Mouse (Mus musculus) limb, embryonic 12.5 days (tissue): ENCODE results near the gene Elf5. TPM values are rescaled to one million over a fixed set of nuclear protein-coding genes. Genes with fewer than 3 reads are reported as not detected.
A peak's percentile ranks its signal among the peaks of the same experiment; 100 is the strongest.

ENCODE experiments used
- ATAC-seq: fragments of 200-750 bp; cut with Nextera tagmentation; 2 replicates; pipeline ENCODE4 v1.8.0; 2017; ENCODE audit warnings: low read depth, moderate TSS enrichment; ENCODE audit not compliant: insufficient number of reproducible peaks, insufficient read depth, low FRiP score, low TSS enrichment
- H3K27ac ChIP-seq: fragments of 300-500 bp; sonication (generic); 2 replicates; pipeline ENCODE4 v1.5.1; 2016; ENCODE audit warnings: mild to moderate bottlenecking, moderate library complexity
- H3K27me3 ChIP-seq: fragments of 300-500 bp; sonication (generic); 2 replicates; pipeline ENCODE4 v1.6.1; 2016; ENCODE audit warnings: mild to moderate bottlenecking, moderate library complexity
- H3K36me3 ChIP-seq: fragments of 300-500 bp; sonication (generic); 2 replicates; pipeline ENCODE4 v1.6.1; 2016; ENCODE audit warnings: mild to moderate bottlenecking, moderate library complexity
- H3K4me1 ChIP-seq: fragments of 300-500 bp; sonication (generic); replicated peaks from 2 replicates; pipeline ENCODE4 v1.6.1; 2016
- H3K4me2 ChIP-seq: fragments of 300-500 bp; sonication (generic); 2 replicates; pipeline ENCODE4 v1.6.1; 2016; ENCODE audit warnings: mild to moderate bottlenecking, moderate library complexity
- H3K4me3 ChIP-seq: fragments of 300-500 bp; sonication (generic); replicated peaks from 2 replicates; pipeline ENCODE4 v1.5.1; 2016; ENCODE audit warnings: mild to moderate bottlenecking
- H3K9ac ChIP-seq: fragments of 300-500 bp; sonication (generic); replicated peaks from 2 replicates; pipeline ENCODE4 v1.6.1; 2016; ENCODE audit warnings: mild to moderate bottlenecking, moderate library complexity
- H3K9me3 ChIP-seq: fragments of 300-500 bp; sonication (generic); 2 replicates; pipeline ENCODE4 v1.6.1; 2016; ENCODE audit warnings: mild to moderate bottlenecking, moderate library complexity
- WGBS: fragments of 180-500 bp; shearing (Covaris S2); methylation state at CpG from one replicate; pipeline ENCODE4 v1.1.7; 2016; 5-methylcytosine and 5-hydroxymethylcytosine counted together
- polyA plus RNA-seq: library from polyadenylated mRNA; unstranded; fragments of >200 nt; fragmentation: Nextera tagmentation; extraction: Ambion mirVana; gene quantifications from 2 replicates; pipeline ENCODE4 v1.2.1, GENCODE M21; 2016

Gene Elf5
- polyA plus RNA-seq, 1 experiment from 2014 or later, result not detected

GRCm38 (mm10) chr2:103476657-103477056 lies 65.2 kb downstream of the Elf5 start:
- Histone ChIP-seq H3K27me3 (no peaks in the 10 kb centered on the region), H3K4me2 (no peak overlapping the region), H3K27ac (no peak overlapping the region), H3K9me3 (no peaks in the 10 kb centered on the region), H3K36me3 (peaks cover 40% of the 10 kb centered on the region), H3K4me3 (no peak overlapping the region), H3K9ac (no peak overlapping the region), H3K4me1 (no peaks in the 10 kb centered on the region)
- WGBS, result 88% methylated on average over 11 of the region's 11 CpGs
- no peak for ATAC-seq

GRCm38 (mm10) chr2:103477456-103477855 lies 66.0 kb downstream of the Elf5 start:
- H3K4me1 ChIP-seq, result no peaks in the 10 kb centered on the region
- WGBS, result 67% methylated on average over 4 of the region's 4 CpGs
- no peak overlapping the region for H3K9ac ChIP-seq
- H3K9me3 ChIP-seq, result no peaks in the 10 kb centered on the region
- peaks cover 38% of the 10 kb centered on the region for H3K36me3 ChIP-seq
- H3K27ac ChIP-seq, result no peak overlapping the region
- no peak overlapping the region for H3K4me2 ChIP-seq
- H3K4me3 ChIP-seq, result no peak overlapping the region
- H3K27me3 ChIP-seq, result no peaks in the 10 kb centered on the region
- no peak for ATAC-seq

- Histone ChIP-seq H3K27ac (no peak overlapping the region), H3K4me2 (no peak overlapping the region), H3K27me3 (no peaks in the 10 kb centered on the region), H3K36me3 (peaks cover 29% of the 10 kb centered on the region), H3K9ac (no peak overlapping the region), H3K9me3 (no peaks in the 10 kb centered on the region), H3K4me3 (no peak overlapping the region), H3K4me1 (peaks cover under 1% of the 10 kb centered on the region; the same call in 1 of the 2 replicates)
- WGBS, result 95% methylated on average over 3 of the region's 3 CpGs
- no peak for ATAC-seq
These were observed 66.8 kb downstream of the Elf5 start for GRCm38 (mm10) chr2:103478326-103478725.

GRCm38 (mm10) chr2:103480240-103480639 lies 68.8 kb downstream of the Elf5 start:
- no peak overlapping the region for H3K4me3 ChIP-seq
- H3K9ac ChIP-seq, result no peak overlapping the region
- H3K36me3 ChIP-seq, result peaks cover 10% of the 10 kb centered on the region
- no peak for ATAC-seq
- no peaks in the 10 kb centered on the region for H3K9me3 ChIP-seq
- H3K4me2 ChIP-seq, result no peak overlapping the region
- no peak overlapping the region for H3K27ac ChIP-seq
- H3K27me3 ChIP-seq, result no peaks in the 10 kb centered on the region
- H3K4me1 ChIP-seq, result peaks cover 11% of the 10 kb centered on the region
- whole genome bisulfite sequencing, result 91% methylated on average over 8 of the region's 8 CpGs

GRCm38 (mm10) chr2:103480871-103481270 lies 69.4 kb downstream of the Elf5 start:
- Histone ChIP-seq H3K4me2 (no peak overlapping the region), H3K27me3 (no peaks in the 10 kb centered on the region), H3K4me1 (peaks cover 11% of the 10 kb centered on the region), H3K9me3 (no peaks in the 10 kb centered on the region), H3K27ac (no peak overlapping the region), H3K36me3 (peaks cover 4% of the 10 kb centered on the region), H3K9ac (no peak overlapping the region), H3K4me3 (no peak overlapping the region)
- WGBS, result 94% methylated on average over 4 of the region's 4 CpGs
- no peak for ATAC-seq

GRCm38 (mm10) chr2:103481314-103482231 lies 70.1 kb downstream of the Elf5 start:
- ATAC-seq, result no peak
- H3K4me1 ChIP-seq, result peaks cover 11% of the 10 kb centered on the region
- 73% methylated on average over 11 of the region's 11 CpGs for WGBS
- H3K4me3 ChIP-seq, result no peak overlapping the region
- H3K9me3 ChIP-seq, result no peaks in the 10 kb centered on the region
- H3K36me3 ChIP-seq, result 0 out of 2 replicates have a peak, but pooled peaks cover 2% of the 10 kb centered on the region
- H3K27me3 ChIP-seq, result no peaks in the 10 kb centered on the region
- H3K27ac ChIP-seq, result no peak overlapping the region
- no peak overlapping the region for H3K4me2 ChIP-seq
- H3K9ac ChIP-seq, result no peak overlapping the region

- Histone ChIP-seq H3K27me3 (no peaks in the 10 kb centered on the region), H3K9me3 (no peaks in the 10 kb centered on the region), H3K36me3 (no peaks in the 10 kb centered on the region), H3K9ac (no peak overlapping the region), H3K4me2 (peak overlapping the region; percentile 68), H3K4me1 (peaks cover 11% of the 10 kb centered on the region), H3K4me3 (peak overlapping the region; percentile 76; the same call in 1 of the 2 replicates), H3K27ac (no peak overlapping the region)
- 85% methylated on average over 7 of the region's 7 CpGs for WGBS
- no peak for ATAC-seq
These were observed 71.9 kb downstream of the Elf5 start for GRCm38 (mm10) chr2:103483289-103483985.

- Histone ChIP-seq H3K4me3 (peak overlapping the region; percentile 76), H3K9me3 (no peaks in the 10 kb centered on the region), H3K27me3 (no peaks in the 10 kb centered on the region), H3K9ac (peak overlapping the region; percentile 87), H3K36me3 (no peaks in the 10 kb centered on the region), H3K4me2 (peak overlapping the region; percentile 68), H3K4me1 (peaks cover 11% of the 10 kb centered on the region), H3K27ac (peak overlapping the region; percentile 98)
- ATAC-seq, result no peak
- WGBS, result 48% methylated on average over 5 of the region's 5 CpGs
These were observed 72.6 kb downstream of the Elf5 start for GRCm38 (mm10) chr2:103483986-103484520.

GRCm38 (mm10) chr2:103484617-103485401 lies 73.3 kb downstream of the Elf5 start, which contains the start of gene Cat:
Gene Cat (minus strand): TSS chr2:103485160.
- H3K9ac ChIP-seq, result peak within 1 kb of the TSS; percentile 87
- H3K4me3 ChIP-seq, result peak within 1 kb of the TSS; percentile 76
- peaks cover 17% of the 10 kb centered on the region for H3K4me1 ChIP-seq
- H3K4me2 ChIP-seq, result peak within 1 kb of the TSS; percentile 68
- 0% methylated on average over 41 of the region's 41 CpGs for WGBS
- peak; percentile 99 for ATAC-seq
- H3K27me3 ChIP-seq, result no peaks in the 10 kb centered on the region
- H3K9me3 ChIP-seq, result no peaks in the 10 kb centered on the region
- peak within 1 kb of the TSS; percentile 98 for H3K27ac ChIP-seq
- no peaks in the 10 kb centered on the region for H3K36me3 ChIP-seq

GRCm38 (mm10) chr2:103492526-103492925 lies 81.0 kb downstream of the Elf5 start:
- Histone ChIP-seq H3K9ac (no peak overlapping the region), H3K4me1 (0 out of 2 replicates have a peak, but pooled peaks cover 6% of the 10 kb centered on the region), H3K27ac (no peak overlapping the region), H3K4me3 (no peak overlapping the region), H3K9me3 (no peaks in the 10 kb centered on the region), H3K27me3 (no peaks in the 10 kb centered on the region), H3K4me2 (no peak overlapping the region), H3K36me3 (no peaks in the 10 kb centered on the region)
- WGBS, result 88% methylated on average over 4 of the region's 4 CpGs
- ATAC-seq, result no peak
